Mouse (Mus musculus) G1E (cell line): Measurements from ENCODE around the gene Zfp260.

Source experiments
- CTCF ChIP-seq: IDR thresholded peaks from 2 replicates; pipeline ENCODE4 v1.5.1; 2012; ENCODE audit warnings: low read depth, low read length, inconsistent platforms, mixed read lengths
- POLR2AphosphoS5 ChIP-seq: IDR thresholded peaks from 2 replicates; pipeline ENCODE4 v1.6.1; 2012; ENCODE audit warnings: low read depth, low read length, inconsistent platforms; ENCODE audit not compliant: insufficient replicate concordance

DNA sequence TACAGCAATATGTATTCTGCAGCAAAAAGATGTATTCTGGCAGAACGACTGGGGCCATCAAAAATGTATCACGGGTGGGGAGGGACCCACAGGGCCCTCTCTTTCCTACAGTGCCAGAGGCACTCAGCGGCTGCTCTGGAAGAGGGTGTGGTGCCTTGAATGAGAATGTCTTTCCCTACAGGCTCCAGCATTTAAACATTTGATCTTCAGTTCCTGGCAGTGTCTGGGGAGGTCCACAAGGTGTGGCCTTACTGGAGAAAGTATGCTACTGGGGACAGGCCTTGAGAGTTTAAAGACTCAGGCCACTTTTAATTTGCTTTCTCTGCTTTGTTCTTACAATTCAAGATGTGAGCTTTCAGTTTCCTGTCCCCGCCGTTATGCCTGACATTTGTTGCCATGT, 21.5 kb downstream of the Zfp260 start:
- TF ChIP-seq CTCF (no peak), POLR2AphosphoS5 (no peak)
